8 mouse cellular contexts compared by ENCODE assay signal in the genomic region with DNA sequence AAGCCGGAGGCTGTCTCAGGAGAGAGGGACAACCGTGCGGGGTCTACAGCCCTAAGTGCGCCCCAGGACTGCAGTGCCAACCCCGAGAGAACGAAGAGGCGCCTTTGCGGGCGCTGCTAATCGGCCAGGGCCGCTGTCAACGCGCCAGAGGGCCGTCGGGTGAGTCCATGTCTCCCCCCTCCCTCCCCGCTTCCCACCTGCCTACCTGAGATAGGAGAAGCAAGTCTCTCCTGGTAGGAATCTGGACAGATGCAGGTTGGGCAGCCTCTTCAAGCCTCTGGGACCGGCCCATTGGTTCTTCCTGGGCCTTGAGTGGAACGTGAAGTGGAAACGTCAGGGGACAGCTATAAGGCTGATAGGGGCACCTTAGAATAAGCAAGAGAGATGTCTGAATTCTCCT. TPM values are rescaled to one million over a fixed set of nuclear protein-coding genes. Genes with fewer than 3 reads are reported as not detected.
DNase-seq lines count a peak whose midpoint lies in the region; ATAC-seq and TF ChIP-seq lines count a peak whose summit lies in the region.

No protein-coding gene starts in this region.

- WGBS in heart, embryonic 10.5 days = 10% methylated on average over 19 of the region's 19 CpGs
- WGBS in hindbrain, embryonic 11.5 days = 10% methylated on average over 19 of the region's 19 CpGs
- WGBS in liver, postnatal 0 days (ENCODE audit: insufficient replicate concordance) = 27% methylated on average over 17 of the region's 19 CpGs

- no peaks in the 10 kb centered on the region for H3K36me3 ChIP-seq in heart, embryonic 10.5 days
- no peaks in the 10 kb centered on the region for H3K36me3 ChIP-seq in ES-Bruce4 (ENCODE audit: control insufficient read depth, insufficient read depth, low read length, poor library complexity, severe bottlenecking)
- H3K36me3 ChIP-seq in hindbrain, embryonic 11.5 days (ENCODE audit: control insufficient read depth, insufficient read depth, low read length) = no peaks in the 10 kb centered on the region
- no peaks in the 10 kb centered on the region for H3K36me3 ChIP-seq in liver, postnatal 0 days (replicated peaks; ENCODE audit: insufficient read depth, low read length)

- peak overlapping the region; percentile 51 for H3K4me3 ChIP-seq in heart, embryonic 10.5 days
- peak overlapping the region; percentile 59 for H3K4me3 ChIP-seq in ES-Bruce4 (ENCODE audit: low read depth, low read length)
- H3K4me3 ChIP-seq in hindbrain, embryonic 11.5 days (ENCODE audit: low read depth, low read length) = 0 out of 2 replicates have a peak overlapping the region, but pooled peaks have one; percentile 6
- no peak overlapping the region for H3K4me3 ChIP-seq in liver, postnatal 0 days (ENCODE audit: low read depth, low read length)

- ATAC-seq in hindbrain, embryonic 11.5 days (ENCODE audit: low FRiP score) = no peak
- no peak for ATAC-seq in liver, postnatal 0 days
- no peak for ATAC-seq in activated CD4-positive, CD25-positive, alpha-beta regulatory T cell, adult 4 months

- TF ChIP-seq POLR2A in ES-Bruce4 (IDR thresholded peaks at IDR 0.05; ENCODE audit: insufficient read depth, low read length) = no peak

- H3K4me2 ChIP-seq in hindbrain, embryonic 11.5 days (replicated peaks; ENCODE audit: low read depth, low read length) = peak overlapping the region; percentile 15; the same call in 1 of the 2 replicates
- H3K4me2 ChIP-seq in liver, postnatal 0 days (ENCODE audit: low read depth, low read length) = peak overlapping the region; percentile 16

- peaks cover 53% of the 10 kb centered on the region for H3K27me3 ChIP-seq in heart, embryonic 10.5 days (ENCODE audit: insufficient read depth, poor library complexity, severe bottlenecking)
- H3K27me3 ChIP-seq in ES-Bruce4 (ENCODE audit: control insufficient read depth, insufficient read depth, low read length, poor library complexity, severe bottlenecking) = peaks cover 11% of the 10 kb centered on the region; the same call in 1 of the 2 replicates
- H3K27me3 ChIP-seq in hindbrain, embryonic 11.5 days (ENCODE audit: control insufficient read depth, insufficient read depth, low read length) = peaks cover 30% of the 10 kb centered on the region
- H3K27me3 ChIP-seq in liver, postnatal 0 days (ENCODE audit: insufficient read depth, low read length) = peaks cover 29% of the 10 kb centered on the region; the same call in 1 of the 2 replicates

- peaks cover 40% of the 10 kb centered on the region for H3K4me1 ChIP-seq in heart, embryonic 10.5 days
- no peaks in the 10 kb centered on the region for H3K4me1 ChIP-seq in ES-Bruce4 (ENCODE audit: control insufficient read depth, insufficient read depth, low read length)
- H3K4me1 ChIP-seq in hindbrain, embryonic 11.5 days (replicated peaks; ENCODE audit: control insufficient read depth, insufficient read depth, low read length) = no peaks in the 10 kb centered on the region
- peaks cover 11% of the 10 kb centered on the region for H3K4me1 ChIP-seq in liver, postnatal 0 days (ENCODE audit: insufficient read depth)

- no peaks in the 10 kb centered on the region for H3K9me3 ChIP-seq in heart, embryonic 10.5 days
- H3K9me3 ChIP-seq in ES-Bruce4 (replicated peaks; ENCODE audit: control insufficient read depth, insufficient read depth, low read length, poor library complexity, severe bottlenecking) = no peaks in the 10 kb centered on the region
- no peaks in the 10 kb centered on the region for H3K9me3 ChIP-seq in hindbrain, embryonic 11.5 days (ENCODE audit: control insufficient read depth, low read length)
- no peaks in the 10 kb centered on the region for H3K9me3 ChIP-seq in liver, postnatal 0 days (ENCODE audit: low read length)

- no peak for TF ChIP-seq EP300 in ES-Bruce4 (IDR thresholded peaks at IDR 0.05; ENCODE audit: insufficient read depth, low read depth, low read length)
- no peak for TF ChIP-seq EP300 in liver, postnatal 0 days (IDR thresholded peaks at IDR 0.05; ENCODE audit: low read depth)

- TF ChIP-seq CTCF in ES-Bruce4 (IDR thresholded peaks at IDR 0.05; ENCODE audit: low read depth, low read length) = no peak
- TF ChIP-seq CTCF in liver, postnatal 0 days (IDR thresholded peaks at IDR 0.05; ENCODE audit: low read depth) = no peak

- peak overlapping the region; percentile 60 for H3K9ac ChIP-seq in ES-Bruce4 (ENCODE audit: low read depth, poor library complexity, severe bottlenecking)
- H3K9ac ChIP-seq in hindbrain, embryonic 11.5 days (ENCODE audit: low read depth, low read length) = peak overlapping the region; percentile 38; the same call in 1 of the 2 replicates
- H3K9ac ChIP-seq in liver, postnatal 0 days (replicated peaks) = 0 out of 2 replicates have a peak overlapping the region, but pooled peaks have one; percentile 32

- DNase-seq in heart, embryonic 10.5 days (ENCODE audit: low spot score) = no peak
- no peak for DNase-seq in heart, adult 9 months (ENCODE audit: low spot score in 2 of 2)
- DNase-seq in hindbrain, embryonic 11.5 days (ENCODE audit: low spot score) = no peak
- DNase-seq in liver, postnatal 0 days = no peak
- no peak for DNase-seq in cerebellum, adult 9-10 months
- no peak for DNase-seq in retina, postnatal 1 day

- H3K27ac ChIP-seq in heart, embryonic 10.5 days = 0 out of 2 replicates have a peak overlapping the region, but pooled peaks have one; percentile 32
- H3K27ac ChIP-seq in ES-Bruce4 (ENCODE audit: insufficient read depth, low read length) = no peak overlapping the region
- no peak overlapping the region for H3K27ac ChIP-seq in hindbrain, embryonic 11.5 days (ENCODE audit: low read depth, low read length)
- no peak overlapping the region for H3K27ac ChIP-seq in liver, postnatal 0 days (ENCODE audit: low read depth)

RNA-seq across cellular contexts. Expression of gene Igfbp6, which starts 0.6 kb away (rescaled TPM):
- 0.64 and 0.67 TPM in 2 replicates for polyA plus RNA-seq in heart, embryonic 10.5 days (2016; fragmentation: Nextera tagmentation; extraction: Ambion mirVana)
- 2.0 and 2.2 TPM in 2 replicates for polyA plus RNA-seq in ES-Bruce4 (2011; ENCODE audit: insufficient read depth, insufficient read length, low read depth, missing spikeins)
- 0.31 TPM in 1 of 2 replicates, not detected in the other for polyA plus RNA-seq in hindbrain, embryonic 11.5 days (2014; fragmentation: Nextera tagmentation; extraction: Ambion mirVana)
- 4.8 and 5.9 TPM in 2 replicates for polyA plus RNA-seq in liver, postnatal 0 days (2015; fragmentation: Nextera tagmentation; extraction: Ambion mirVana)
- under 1 TPM in 1 of 2 experiments, not detected in 1; 0.81 TPM for polyA plus RNA-seq in activated CD4-positive, CD25-positive, alpha-beta regulatory T cell, adult 4 months (2017; shearing (Covaris generic))

RNA-seq across cellular contexts. Expression of gene Soat2, which starts 5.6 kb away (rescaled TPM):
- polyA plus RNA-seq in heart, embryonic 10.5 days (2016; fragmentation: Nextera tagmentation; extraction: Ambion mirVana) = 2.0 and 7.9 TPM in 2 replicates
- polyA plus RNA-seq in ES-Bruce4 (2011; ENCODE audit: insufficient read depth, insufficient read length, low read depth, missing spikeins) = 0.45 TPM in 1 of 2 replicates, not detected in the other
- 0.13 and 0.17 TPM in 2 replicates for polyA plus RNA-seq in hindbrain, embryonic 11.5 days (2014; fragmentation: Nextera tagmentation; extraction: Ambion mirVana)
- polyA plus RNA-seq in liver, postnatal 0 days (2015; fragmentation: Nextera tagmentation; extraction: Ambion mirVana) = 10.9 and 13.6 TPM in 2 replicates
- 1 to 10 TPM; 1.2 to 1.5 TPM for polyA plus RNA-seq in activated CD4-positive, CD25-positive, alpha-beta regulatory T cell, adult 4 months (2017; shearing (Covaris generic))

RNA-seq across cellular contexts. Expression of gene Spryd3, which starts 8.7 kb away (rescaled TPM):
- polyA plus RNA-seq in heart, embryonic 10.5 days (2016; fragmentation: Nextera tagmentation; extraction: Ambion mirVana) = 19.0 and 19.4 TPM in 2 replicates
- polyA plus RNA-seq in ES-Bruce4 (2011; ENCODE audit: insufficient read depth, insufficient read length, low read depth, missing spikeins) = 11.7 and 15.1 TPM in 2 replicates
- 10.1 and 11.9 TPM in 2 replicates for polyA plus RNA-seq in hindbrain, embryonic 11.5 days (2014; fragmentation: Nextera tagmentation; extraction: Ambion mirVana)
- 9.2 and 10.0 TPM in 2 replicates for polyA plus RNA-seq in liver, postnatal 0 days (2015; fragmentation: Nextera tagmentation; extraction: Ambion mirVana)
- polyA plus RNA-seq in activated CD4-positive, CD25-positive, alpha-beta regulatory T cell, adult 4 months (2017; shearing (Covaris generic)) = 10 to 100 TPM; 19.5 to 42.0 TPM

RNA-seq across cellular contexts. Expression of gene Tns2, which starts 44.5 kb away (rescaled TPM):
- polyA plus RNA-seq in heart, embryonic 10.5 days (2016; fragmentation: Nextera tagmentation; extraction: Ambion mirVana) = 19.8 and 19.9 TPM in 2 replicates
- 10.4 and 12.8 TPM in 2 replicates for polyA plus RNA-seq in ES-Bruce4 (2011; ENCODE audit: insufficient read depth, insufficient read length, low read depth, missing spikeins)
- 8.0 and 11.8 TPM in 2 replicates for polyA plus RNA-seq in hindbrain, embryonic 11.5 days (2014; fragmentation: Nextera tagmentation; extraction: Ambion mirVana)
- polyA plus RNA-seq in liver, postnatal 0 days (2015; fragmentation: Nextera tagmentation; extraction: Ambion mirVana) = 9.2 TPM in 2 replicates
- polyA plus RNA-seq in activated CD4-positive, CD25-positive, alpha-beta regulatory T cell, adult 4 months (2017; shearing (Covaris generic)) = 1 to 10 TPM; 1.5 to 2.9 TPM

RNA-seq across cellular contexts. Expression of gene Zfp740, which starts 58.3 kb away (rescaled TPM):
- polyA plus RNA-seq in heart, embryonic 10.5 days (2016; fragmentation: Nextera tagmentation; extraction: Ambion mirVana) = 35.7 and 50.1 TPM in 2 replicates
- 53.7 and 54.3 TPM in 2 replicates for polyA plus RNA-seq in ES-Bruce4 (2011; ENCODE audit: insufficient read depth, insufficient read length, low read depth, missing spikeins)
- 49.7 and 63.8 TPM in 2 replicates for polyA plus RNA-seq in hindbrain, embryonic 11.5 days (2014; fragmentation: Nextera tagmentation; extraction: Ambion mirVana)
- 10.7 and 11.6 TPM in 2 replicates for polyA plus RNA-seq in liver, postnatal 0 days (2015; fragmentation: Nextera tagmentation; extraction: Ambion mirVana)
- 10 to 100 TPM; 21.5 to 23.1 TPM for polyA plus RNA-seq in activated CD4-positive, CD25-positive, alpha-beta regulatory T cell, adult 4 months (2017; shearing (Covaris generic))
